Mouse (Mus musculus) stomach, embryonic 14.5 days (tissue): ENCODE results near the gene Gzmn. TPM values are rescaled to one million over a fixed set of nuclear protein-coding genes. Genes with fewer than 3 reads are reported as not detected.
"Not testable (repeated sequence)": the region's sequence is repeated elsewhere in the genome, so short reads cannot be mapped to it uniquely, and the experiment has no call there.

Experiments
- ATAC-seq: fragments of 200-750 bp; cut with Nextera tagmentation; 2 replicates; pipeline ENCODE4 v1.8.0; 2017; ENCODE audit warnings: low read depth, moderate TSS enrichment; ENCODE audit not compliant: insufficient number of reproducible peaks, insufficient read depth, low FRiP score
- H3K27ac ChIP-seq: fragments of 300-500 bp; sonication (generic); 2 replicates; pipeline ENCODE4 v1.5.1; 2014; ENCODE audit warnings: mild to moderate bottlenecking, low read length, moderate library complexity, mixed read lengths
- H3K27me3 ChIP-seq: fragments of 300-500 bp; sonication (generic); 2 replicates; pipeline ENCODE4 v1.6.1; 2014; ENCODE audit warnings: low read length, control low read depth, mixed read lengths; ENCODE audit not compliant: control insufficient read depth, insufficient read depth
- H3K36me3 ChIP-seq: fragments of 300-500 bp; sonication (generic); 2 replicates; pipeline ENCODE4 v1.6.1; 2014; ENCODE audit warnings: mild to moderate bottlenecking, control low read depth, low read length, moderate library complexity, mixed read lengths; ENCODE audit not compliant: control insufficient read depth, insufficient read depth
- H3K4me1 ChIP-seq: fragments of 300-500 bp; sonication (generic); 2 replicates; pipeline ENCODE4 v1.6.1; 2014; ENCODE audit warnings: low read length, control low read depth, mixed read lengths; ENCODE audit not compliant: control insufficient read depth, insufficient read depth
- H3K4me2 ChIP-seq: fragments of 300-500 bp; sonication (generic); replicated peaks from 2 replicates; pipeline ENCODE4 v1.6.1; 2014; ENCODE audit warnings: low read depth, low read length, control low read depth
- H3K4me3 ChIP-seq: fragments of 300-500 bp; sonication (generic); 2 replicates; pipeline ENCODE4 v1.5.1; 2014; ENCODE audit warnings: low read depth, low read length, control low read depth
- H3K9ac ChIP-seq: fragments of 300-500 bp; sonication (generic); replicated peaks from 2 replicates; pipeline ENCODE4 v1.6.1; 2014; ENCODE audit warnings: low read depth, mild to moderate bottlenecking, control low read depth, low read length, moderate library complexity, mixed read lengths
- H3K9me3 ChIP-seq: fragments of 300-500 bp; sonication (generic); 2 replicates; pipeline ENCODE4 v1.6.1; 2016; ENCODE audit warnings: low read depth, low read length, control low read depth; ENCODE audit not compliant: control insufficient read depth
- WGBS: fragments of 180-500 bp; shearing (Covaris S2); extraction: QIAGEN DNeasy Blood & Tissue Kit; methylation state at CpG from one replicate; pipeline ENCODE4 v1.1.7; 2014; 5-methylcytosine and 5-hydroxymethylcytosine counted together
- polyA plus RNA-seq: library from polyadenylated mRNA; unstranded; fragments of >200 nt; fragmentation: Nextera tagmentation; extraction: Ambion mirVana; gene quantifications from 2 replicates; pipeline ENCODE4 v1.2.1, GENCODE M21; 2014

Gene Gzmn
- not detected in 2 replicates for polyA plus RNA-seq

DNA sequence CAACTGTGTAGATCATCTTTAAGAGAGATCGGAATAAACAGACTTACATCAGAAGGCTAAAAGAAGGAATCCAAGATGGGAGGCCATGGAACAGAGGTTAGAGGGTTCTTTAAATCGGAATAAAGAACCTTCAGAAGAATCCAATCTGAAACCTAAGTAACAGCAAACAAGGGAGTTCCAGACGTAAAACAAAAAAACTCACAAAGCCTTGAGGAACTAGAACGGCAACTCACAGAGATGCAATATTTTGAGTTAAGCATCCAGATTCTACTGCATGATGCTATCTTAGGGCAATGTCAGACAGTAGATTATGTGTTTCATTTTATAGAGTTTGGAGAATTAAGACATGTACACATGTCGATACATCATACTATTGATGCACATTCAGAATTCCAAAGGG, at the start of gene Gzmn:
Gene Gzmn, minus strand, starts transcription at position 101 of the 400 bp plus-strand sequence.
- Histone ChIP-seq H3K4me1 (no peaks in the 10 kb centered on the region), H3K4me3 (no peak within 1 kb of the TSS), H3K27me3 (no peaks in the 10 kb centered on the region), H3K36me3 (no peaks in the 10 kb centered on the region), H3K9me3 (no peaks in the 10 kb centered on the region), H3K27ac (no peak within 1 kb of the TSS), H3K9ac (no peak within 1 kb of the TSS), H3K4me2 (no peak within 1 kb of the TSS)
- 88% methylated on average over 5 of the region's 5 CpGs for WGBS
- ATAC-seq: no peak

- ATAC-seq: no peak
- no peaks in the 10 kb centered on the region for H3K36me3 ChIP-seq
- H3K4me3 ChIP-seq: no peak within 1 kb of the TSS
- no peak within 1 kb of the TSS for H3K27ac ChIP-seq
- no peaks in the 10 kb centered on the region for H3K27me3 ChIP-seq
- no peaks in the 10 kb centered on the region for H3K9me3 ChIP-seq
- no peaks in the 10 kb centered on the region for H3K4me1 ChIP-seq
- no peak within 1 kb of the TSS for H3K4me2 ChIP-seq
- WGBS: 94% methylated on average over 4 of the region's 4 CpGs
- no peak within 1 kb of the TSS for H3K9ac ChIP-seq
Observed at GRCm38 (mm10) chr14:56211317-56211716, 36.9 kb upstream of the Gzmn start, which contains the start of gene Gzmf. Gzmf (minus strand) TSS chr14:56211417.

DNA sequence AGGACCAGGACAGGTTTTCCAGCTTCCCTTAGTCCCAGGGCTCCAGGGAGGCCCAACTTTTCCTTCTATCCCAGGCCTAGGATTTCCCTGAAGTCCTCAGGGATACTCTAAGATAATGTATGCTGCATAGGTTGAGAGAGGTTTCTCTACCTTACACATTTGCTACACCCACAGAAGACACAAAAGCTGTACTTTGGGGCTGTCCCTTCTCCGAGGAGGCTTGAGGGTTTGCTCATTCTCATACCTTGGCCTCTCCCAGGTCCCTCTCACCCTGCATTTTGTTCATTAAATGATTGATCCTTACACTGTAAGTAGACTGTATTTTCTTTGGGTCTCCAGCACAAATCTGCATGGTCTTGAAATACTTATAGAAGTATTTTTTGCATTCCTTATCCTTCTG, 31.2 kb upstream of the Gzmn start:
- Histone ChIP-seq H3K4me3 (no peak overlapping the region), H3K4me2 (no peak overlapping the region), H3K4me1 (no peaks in the 10 kb centered on the region), H3K9me3 (no peaks in the 10 kb centered on the region), H3K36me3 (no peaks in the 10 kb centered on the region), H3K27ac (no peak overlapping the region), H3K9ac (no peak overlapping the region), H3K27me3 (no peaks in the 10 kb centered on the region)
- WGBS: 78% methylated on average over 1 of the region's 1 CpGs
- no peak for ATAC-seq

DNA sequence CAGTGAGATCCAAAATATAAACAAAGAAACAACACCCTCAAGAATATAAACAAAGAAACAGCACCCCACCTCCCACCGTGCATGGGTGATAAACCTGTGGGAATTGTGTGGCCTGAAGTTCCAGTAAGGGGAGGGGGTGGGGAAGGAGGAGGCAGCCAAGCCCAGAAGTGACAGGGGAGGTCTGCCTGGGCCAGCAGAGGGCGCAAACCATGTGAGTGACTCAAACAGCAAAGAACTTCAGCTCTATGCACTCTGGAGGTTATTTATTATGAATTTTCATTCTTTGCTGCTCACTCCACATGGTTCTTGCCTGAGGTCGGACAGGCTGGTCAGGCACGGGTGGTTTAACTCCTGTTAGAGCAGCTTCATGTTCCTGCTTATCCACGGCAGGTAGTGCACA, 30.6 kb upstream of the Gzmn start:
- not testable (repeated sequence) for H3K4me1 ChIP-seq, H3K36me3 ChIP-seq, H3K9me3 ChIP-seq, H3K4me2 ChIP-seq, H3K9ac ChIP-seq, H3K4me3 ChIP-seq, ATAC-seq, H3K27me3 ChIP-seq, H3K27ac ChIP-seq
- WGBS: 34% methylated on average over 5 of the region's 5 CpGs

DNA sequence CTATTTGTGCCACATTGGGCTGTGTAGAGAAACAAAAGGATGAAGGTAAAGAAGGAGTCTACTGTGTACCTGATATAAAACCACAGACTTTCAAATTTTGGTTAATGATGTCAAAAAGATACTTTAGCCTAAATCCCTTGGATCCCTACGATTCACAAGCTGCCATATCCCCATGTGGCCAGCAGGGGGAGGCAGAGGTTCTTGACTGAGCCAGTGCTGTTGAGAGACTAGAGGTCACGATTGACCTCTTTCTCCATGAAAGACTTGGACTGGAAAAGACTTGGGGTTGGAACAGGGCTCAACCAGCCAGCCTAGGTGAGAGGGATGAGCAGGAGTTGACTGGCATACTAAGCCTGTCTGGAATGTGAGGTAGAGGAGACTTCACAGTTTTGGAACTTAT, 29.6 kb upstream of the Gzmn start:
- Histone ChIP-seq H3K9me3 (no peaks in the 10 kb centered on the region), H3K4me1 (no peaks in the 10 kb centered on the region), H3K4me3 (no peak overlapping the region), H3K27me3 (no peaks in the 10 kb centered on the region), H3K9ac (no peak overlapping the region), H3K27ac (no peak overlapping the region), H3K4me2 (no peak overlapping the region), H3K36me3 (no peaks in the 10 kb centered on the region)
- no peak for ATAC-seq
- WGBS: 13% methylated on average over 2 of the region's 2 CpGs

DNA sequence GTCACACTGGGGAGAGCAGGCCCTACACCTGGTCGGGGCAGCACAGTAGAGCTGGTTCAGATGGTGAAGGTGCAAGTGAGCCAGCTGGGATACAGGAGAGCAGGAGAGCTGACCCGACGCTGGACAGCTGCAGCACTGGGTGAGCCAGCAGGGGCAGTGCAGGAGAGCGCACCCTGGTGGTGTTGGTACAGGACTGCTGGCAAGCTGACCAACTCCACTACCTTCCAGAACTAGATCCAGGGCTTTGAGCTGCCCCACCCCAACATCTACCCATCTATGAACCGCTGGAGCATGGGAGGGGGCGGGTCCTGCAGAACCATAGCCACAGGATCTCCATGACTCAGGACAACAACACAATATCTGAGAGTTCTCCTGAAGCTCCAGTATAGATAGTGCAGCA, 12.5 kb upstream of the Gzmn start:
- Histone ChIP-seq H3K27ac (no peak overlapping the region), H3K4me3 (no peak overlapping the region), H3K36me3 (no peaks in the 10 kb centered on the region), H3K27me3 (no peaks in the 10 kb centered on the region), H3K9ac (no peak overlapping the region), H3K4me2 (no peak overlapping the region), H3K4me1 (no peaks in the 10 kb centered on the region), H3K9me3 (no peaks in the 10 kb centered on the region)
- 59% methylated on average over 6 of the region's 6 CpGs for WGBS
- ATAC-seq: no peak

DNA sequence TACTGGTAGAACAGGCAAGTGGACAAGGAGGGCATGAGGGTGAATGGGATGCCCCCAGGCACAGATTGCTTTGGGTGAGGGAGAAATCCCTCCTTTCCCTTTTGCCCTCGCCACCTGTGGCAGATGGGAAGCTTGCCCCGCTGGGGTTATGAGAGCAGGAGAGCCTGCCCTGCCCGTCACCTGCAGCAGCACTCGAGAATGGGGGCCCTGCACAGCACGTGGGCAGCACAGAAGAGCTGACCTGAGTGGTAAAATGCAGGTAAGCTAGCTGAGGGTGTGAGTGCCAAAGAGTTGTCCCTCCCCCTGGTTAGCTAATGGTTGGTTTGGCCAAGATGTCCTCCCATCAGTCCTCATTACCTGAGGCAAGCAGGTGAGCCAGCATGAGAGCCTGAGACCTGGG, 12.1 kb upstream of the Gzmn start:
- no peak for ATAC-seq
- Histone ChIP-seq H3K36me3 (no peaks in the 10 kb centered on the region), H3K4me1 (no peaks in the 10 kb centered on the region), H3K27ac (no peak overlapping the region), H3K9me3 (no peaks in the 10 kb centered on the region), H3K4me3 (no peak overlapping the region), H3K27me3 (no peaks in the 10 kb centered on the region), H3K9ac (no peak overlapping the region), H3K4me2 (no peak overlapping the region)
- 68% methylated on average over 5 of the region's 5 CpGs for WGBS

GRCm38 (mm10) chr14:56177651-56178050, 3.3 kb upstream of the Gzmn start:
- not testable (repeated sequence) for H3K36me3 ChIP-seq, H3K9me3 ChIP-seq, H3K4me3 ChIP-seq, ATAC-seq, H3K27me3 ChIP-seq, H3K4me1 ChIP-seq, H3K27ac ChIP-seq, H3K4me2 ChIP-seq, H3K9ac ChIP-seq
- 21% methylated on average over 8 of the region's 8 CpGs for WGBS

- no peak overlapping the region for H3K27ac ChIP-seq
- no peak for ATAC-seq
- H3K27me3 ChIP-seq: no peaks in the 10 kb centered on the region
- no peak overlapping the region for H3K4me2 ChIP-seq
- no peak overlapping the region for H3K4me3 ChIP-seq
- H3K36me3 ChIP-seq: no peaks in the 10 kb centered on the region
- no peak overlapping the region for H3K9ac ChIP-seq
- no peaks in the 10 kb centered on the region for H3K4me1 ChIP-seq
- no peaks in the 10 kb centered on the region for H3K9me3 ChIP-seq
- 87% methylated on average over 6 of the region's 6 CpGs for WGBS
Observed at GRCm38 (mm10) chr14:56173396-56173795, 1.0 kb downstream of the Gzmn start.
